Mouse (Mus musculus) embryonic fibroblast, embryonic 13.5 days (primary cell): ENCODE data around the gene Mast3.

Source experiments
- CTCF ChIP-seq: IDR thresholded peaks from 2 replicates; pipeline ENCODE4 v1.5.1; 2011; ENCODE audit warnings: mild to moderate bottlenecking, control low read depth, low read length, moderate library complexity, borderline replicate concordance; ENCODE audit not compliant: insufficient read depth
- POLR2A ChIP-seq: IDR thresholded peaks from 2 replicates; pipeline ENCODE4 v1.6.1; 2011; ENCODE audit warnings: low read depth, mild to moderate bottlenecking, control low read depth, low read length, moderate library complexity

DNA sequence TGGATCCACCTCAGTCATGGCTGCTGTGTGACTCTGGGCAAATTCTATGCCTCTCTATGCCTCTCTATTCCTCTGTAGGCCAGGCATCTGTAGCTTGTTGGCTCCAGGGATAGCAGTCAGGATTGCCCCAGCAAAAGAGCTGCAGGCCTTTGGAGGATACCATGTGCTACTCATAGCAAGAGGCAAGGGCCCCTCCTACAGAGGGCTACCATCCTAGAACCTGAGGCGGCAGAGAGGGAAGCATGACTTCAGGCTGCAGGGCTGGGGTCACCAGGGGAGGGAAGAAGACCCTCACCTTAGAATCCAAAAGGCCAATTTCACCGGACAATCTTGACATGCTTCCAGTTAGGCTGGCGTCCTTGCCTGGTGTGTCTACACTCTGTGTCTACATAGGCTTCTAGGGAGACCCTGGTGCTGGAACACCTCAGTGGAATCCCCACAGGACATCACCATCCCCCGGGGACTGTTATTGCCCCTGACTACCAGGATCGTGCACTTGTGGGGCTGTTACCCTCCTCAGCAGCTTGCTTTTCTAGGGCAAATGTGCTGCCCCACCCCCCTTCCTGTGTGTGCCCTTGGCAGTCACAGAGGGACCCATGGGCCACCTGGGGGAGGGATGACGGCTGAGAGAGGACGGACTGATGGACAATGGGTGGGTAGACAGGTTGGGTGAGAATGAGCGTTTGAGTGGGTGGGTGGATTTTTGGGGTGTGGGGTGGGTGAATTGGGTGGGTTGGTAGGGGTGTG, 4.3 kb upstream of the Mast3 start:
- TF ChIP-seq CTCF (no peak), POLR2A (no peak)
